Mouse (Mus musculus) colon, adult 2 months (tissue): ENCODE data around the gene Gm47283. TPM values are rescaled to one million over a fixed set of nuclear protein-coding genes. Genes with fewer than 3 reads are reported as not detected.

ENCODE experiments used
- polyA plus RNA-seq: library from polyadenylated mRNA; depleted of rRNA; stranded (reverse); fragments of >200 nt; gene quantifications from 2 replicates; pipeline ENCODE4 v1.2.3, GENCODE M21; 2012; rRNA removed

The Gm47283 gene
- polyA plus RNA-seq, result not detected in 2 replicates

DNA sequence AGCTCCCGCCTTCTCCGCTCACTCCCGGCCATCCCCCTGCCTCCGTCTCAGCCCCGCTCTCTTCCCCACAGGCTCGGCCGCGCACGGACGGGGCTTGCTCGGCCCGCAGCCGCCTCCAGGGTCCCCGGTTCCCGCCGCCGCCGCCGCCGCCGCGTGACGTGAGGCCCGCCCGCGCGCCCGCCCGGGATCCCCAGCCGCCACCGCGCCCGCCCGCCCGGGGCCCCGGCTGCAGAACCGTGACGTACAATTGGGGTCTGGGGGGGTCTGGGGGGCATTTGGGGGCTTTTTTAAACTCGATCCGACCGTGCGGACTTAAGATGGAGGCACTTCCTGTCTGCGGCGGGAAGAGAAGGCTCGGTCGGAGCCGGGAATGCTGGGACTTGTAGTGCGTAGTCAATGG, at the start of gene Gm47283:
Gm47283 (plus strand) TSS at position 301 of the 400 bp plus-strand sequence.

DNA sequence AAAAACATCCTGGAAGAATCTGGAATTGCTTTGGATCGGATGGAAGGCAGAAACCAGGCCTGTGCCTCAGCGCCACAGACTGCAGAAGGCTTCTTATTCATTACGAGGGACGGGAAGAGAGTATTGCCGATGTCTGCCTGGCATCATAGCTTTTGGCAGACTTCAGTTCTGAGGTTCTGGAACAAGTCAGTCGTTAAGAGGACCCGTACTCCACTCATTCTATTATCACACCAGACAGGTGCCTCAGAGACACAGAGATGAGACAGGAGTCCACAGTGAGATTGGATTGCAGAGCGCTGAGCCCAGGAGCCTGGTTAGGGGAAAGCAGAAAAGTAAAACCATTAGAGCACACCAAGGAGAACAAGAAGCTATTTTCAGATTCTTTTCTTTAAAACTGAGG, 29.8 kb upstream of the Gm47283 start, which contains the start of gene Gm21860:
Gm21860 (minus strand) TSS at position 101 of the 400 bp plus-strand sequence.

DNA sequence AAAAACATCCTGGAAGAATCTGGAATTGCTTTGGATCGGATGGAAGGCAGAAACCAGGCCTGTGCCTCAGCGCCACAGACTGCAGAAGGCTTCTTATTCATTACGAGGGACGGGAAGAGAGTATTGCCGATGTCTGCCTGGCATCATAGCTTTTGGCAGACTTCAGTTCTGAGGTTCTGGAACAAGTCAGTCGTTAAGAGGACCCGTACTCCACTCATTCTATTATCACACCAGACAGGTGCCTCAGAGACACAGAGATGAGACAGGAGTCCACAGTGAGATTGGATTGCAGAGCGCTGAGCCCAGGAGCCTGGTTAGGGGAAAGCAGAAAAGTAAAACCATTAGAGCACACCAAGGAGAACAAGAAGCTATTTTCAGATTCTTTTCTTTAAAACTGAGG, 54.5 kb downstream of the Gm47283 start, which contains the start of gene Gm21748:
Gm21748 (minus strand) TSS at position 101 of the 400 bp plus-strand sequence.

Other genes with a start within 250 kb of the Gm47283 start
- not detected in 2 replicates for gene Gm21860, start 29.9 kb upstream of the Gm47283 start, polyA plus RNA-seq
- not detected in 2 replicates for gene Gm21748, start 54.4 kb downstream of the Gm47283 start, polyA plus RNA-seq